Mouse (Mus musculus) thymus, postnatal 25 days (tissue): ENCODE measurements around the gene Gm20773.
"Not testable (repeated sequence)": the region's sequence is repeated elsewhere in the genome, so short reads cannot be mapped to it uniquely, and the experiment has no call there.

Experiments
- DNase-seq: peaks from one replicate; pipeline ENCODE4 v3.0.0; 2022

Gm20773 gene

DNA sequence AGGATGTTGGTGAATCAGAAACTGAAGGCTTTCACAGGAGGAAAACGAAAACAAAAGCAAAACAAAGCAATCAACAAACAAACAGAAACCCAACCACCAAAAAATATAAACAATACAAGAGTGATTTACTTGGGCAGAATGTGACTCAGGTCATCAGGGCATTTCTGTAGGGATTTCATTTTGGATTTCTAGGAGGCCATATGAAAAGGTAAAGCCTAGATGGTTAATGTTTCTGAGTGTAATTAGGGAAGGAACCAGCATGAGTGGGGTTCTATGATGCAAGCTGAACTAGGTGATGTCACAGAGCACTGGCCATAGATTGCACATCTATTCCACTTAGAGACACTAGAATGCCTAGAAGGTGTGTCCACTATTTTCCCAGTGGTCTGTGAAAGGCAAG, at the start of gene Gm20773:
TSS of gene Gm20773 (plus strand) at position 301 of the 400 bp plus-strand sequence.
- not testable (repeated sequence) for DNase-seq

DNA sequence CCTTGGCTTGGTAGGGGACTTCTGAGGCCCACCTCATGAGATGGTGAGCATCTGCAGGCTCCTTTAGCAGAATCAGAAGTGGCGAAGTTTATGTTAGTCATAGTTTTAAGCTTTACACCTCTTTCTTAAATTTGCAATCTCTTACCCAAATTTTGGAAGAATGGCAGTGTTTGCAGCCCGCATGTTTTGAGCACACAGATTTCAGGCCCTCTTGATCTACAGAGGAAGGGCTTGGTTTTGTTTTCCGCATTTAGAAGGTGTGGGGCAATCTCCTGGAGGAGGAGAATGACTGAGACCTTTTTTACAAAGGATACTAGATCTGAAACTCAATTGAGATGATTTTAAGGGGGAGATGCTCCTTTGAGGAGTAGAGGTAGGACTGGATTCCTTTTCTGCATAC, 28.3 kb upstream of the Gm20773 start, which contains the start of gene Gm21866:
TSS of gene Gm21866 (minus strand) at position 101 of the 400 bp plus-strand sequence.
- DNase-seq, result not testable (repeated sequence)
